Mouse (Mus musculus): ENCODE data around the gene Scd4. TPM values are rescaled to one million over a fixed set of nuclear protein-coding genes. Genes with fewer than 3 reads are reported as not detected.
"Not testable (repeated sequence)": the region's sequence is repeated elsewhere in the genome, so short reads cannot be mapped to it uniquely, and the experiment has no call there.

Scd4 gene
- polyA plus RNA-seq, 1 experiment, result 0.97 TPM

- no peak for DNase-seq
- no peak overlapping the region for H3K4me3 ChIP-seq (replicated peaks; ENCODE audit: extremely low read depth, low read depth, low read length)
- H3K4me1 ChIP-seq (ENCODE audit: control insufficient read depth, insufficient read depth, low read length), result peaks cover 4% of the 10 kb centered on the region
- WGBS, result 60% methylated on average over 7 of the region's 7 CpGs
- TF ChIP-seq POLR2A (IDR thresholded peaks at IDR 0.05; ENCODE audit: borderline replicate concordance, extremely low read depth, low read depth, low read length) (no peak), CTCF (IDR thresholded peaks at IDR 0.05; ENCODE audit: insufficient read depth, low read length) (no peak)
Observed at GRCm38 (mm10) chr19:44306171-44306570, 26.7 kb upstream of the Scd4 start.

- 71% methylated on average over 9 of the region's 9 CpGs for WGBS
- TF ChIP-seq CTCF (IDR thresholded peaks at IDR 0.05; ENCODE audit: insufficient read depth, low read length), result no peak
- TF ChIP-seq POLR2A (IDR thresholded peaks at IDR 0.05; ENCODE audit: borderline replicate concordance, extremely low read depth, low read depth, low read length), result no peak
- no peak for DNase-seq
- Histone ChIP-seq H3K4me1 (ENCODE audit: control insufficient read depth, insufficient read depth, low read length) (peaks cover 3% of the 10 kb centered on the region; the same call in 1 of the 2 replicates), H3K4me3 (replicated peaks; ENCODE audit: extremely low read depth, low read depth, low read length) (no peak overlapping the region)
Observed at GRCm38 (mm10) chr19:44307101-44307914, 25.6 kb upstream of the Scd4 start.

DNA sequence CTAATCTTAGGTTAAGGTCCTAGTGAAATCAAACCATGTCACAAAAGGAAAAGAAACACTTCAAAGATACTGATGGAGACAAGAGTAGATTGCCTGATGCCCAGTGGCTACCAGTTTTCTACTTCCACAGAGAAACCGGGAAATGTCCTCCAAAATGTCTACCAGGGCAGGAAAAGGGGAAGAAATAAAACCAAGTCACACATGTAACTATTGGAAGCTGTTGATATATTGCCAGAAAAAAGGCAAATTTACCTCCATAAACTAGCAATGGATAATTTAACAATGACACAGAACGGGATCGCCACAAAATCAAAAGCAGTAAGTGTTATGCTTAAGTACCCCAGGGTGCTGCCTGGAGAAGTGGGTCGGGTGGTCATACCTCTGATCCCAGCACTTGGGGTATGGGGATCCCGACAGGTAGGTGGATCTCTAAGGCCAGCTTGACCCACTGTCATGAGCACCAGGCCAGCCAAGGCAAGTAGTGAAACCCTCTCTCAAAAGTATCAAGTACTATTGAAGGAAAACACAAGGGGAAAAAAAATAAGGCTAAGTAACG is 24.9 kb upstream of the Scd4 start:
- TF ChIP-seq POLR2A (IDR thresholded peaks at IDR 0.05; ENCODE audit: borderline replicate concordance, extremely low read depth, low read depth, low read length) (no peak), CTCF (IDR thresholded peaks at IDR 0.05; ENCODE audit: insufficient read depth, low read length) (no peak)
- no peak overlapping the region for H3K4me3 ChIP-seq (replicated peaks; ENCODE audit: extremely low read depth, low read depth, low read length)
- DNase-seq, result no peak
- WGBS, result 73% methylated on average over 6 of the region's 6 CpGs
- no peaks in the 10 kb centered on the region; the same call in 1 of the 2 replicates for H3K4me1 ChIP-seq (ENCODE audit: control insufficient read depth, insufficient read depth, low read length)

DNA sequence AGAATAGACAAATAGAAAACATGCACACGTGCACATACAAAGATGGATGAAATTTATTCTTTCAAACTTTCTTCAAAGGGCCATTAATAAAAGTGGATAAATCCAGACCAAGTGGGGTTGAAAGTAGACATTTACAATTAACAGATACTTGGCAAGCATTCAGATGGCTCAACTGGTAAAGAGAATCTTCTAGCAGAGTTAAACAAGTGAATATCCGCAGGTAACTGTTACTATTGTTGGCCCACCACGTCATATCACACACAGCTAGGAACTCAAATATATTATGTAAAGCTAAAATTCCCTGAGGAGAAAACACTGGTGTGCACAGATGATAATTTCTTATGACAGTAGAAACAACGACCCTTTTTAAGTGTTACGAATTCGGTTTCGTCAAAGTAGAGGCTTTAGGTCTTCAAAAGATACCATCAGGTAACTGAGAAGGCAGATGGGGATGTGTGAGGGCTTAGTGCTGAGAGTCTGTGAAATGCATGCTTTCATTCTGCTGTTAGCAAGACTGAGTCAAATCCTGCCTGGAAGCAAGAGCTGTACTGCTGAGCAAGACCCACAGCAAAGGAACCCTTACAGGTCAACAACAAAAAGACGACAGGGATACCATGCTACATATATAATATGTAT is 24.2 kb upstream of the Scd4 start:
- H3K4me3 ChIP-seq (replicated peaks; ENCODE audit: extremely low read depth, low read depth, low read length), result no peak overlapping the region
- DNase-seq, result no peak
- WGBS, result 86% methylated on average over 8 of the region's 8 CpGs
- H3K4me1 ChIP-seq (ENCODE audit: control insufficient read depth, insufficient read depth, low read length), result no peaks in the 10 kb centered on the region; the same call in 1 of the 2 replicates
- TF ChIP-seq CTCF (IDR thresholded peaks at IDR 0.05; ENCODE audit: insufficient read depth, low read length) (no peak), POLR2A (IDR thresholded peaks at IDR 0.05; ENCODE audit: borderline replicate concordance, extremely low read depth, low read depth, low read length) (no peak)

- H3K4me1 ChIP-seq (ENCODE audit: control insufficient read depth, insufficient read depth, low read length), result peaks cover 2% of the 10 kb centered on the region
- no peak for DNase-seq
- 75% methylated on average over 12 of the region's 12 CpGs for WGBS
- no peak overlapping the region for H3K4me3 ChIP-seq (replicated peaks; ENCODE audit: extremely low read depth, low read depth, low read length)
- TF ChIP-seq POLR2A (IDR thresholded peaks at IDR 0.05; ENCODE audit: borderline replicate concordance, extremely low read depth, low read depth, low read length) (no peak), CTCF (IDR thresholded peaks at IDR 0.05; ENCODE audit: insufficient read depth, low read length) (no peak)
Observed at GRCm38 (mm10) chr19:44309351-44310154, 23.3 kb upstream of the Scd4 start.

- WGBS, result 78% methylated on average over 1 of the region's 1 CpGs
- not testable (repeated sequence) for DNase-seq; H3K4me3 ChIP-seq (replicated peaks; ENCODE audit: extremely low read depth, low read depth, low read length); H3K4me1 ChIP-seq (ENCODE audit: control insufficient read depth, insufficient read depth, low read length)
Observed at GRCm38 (mm10) chr19:44310155-44310575, 22.7 kb upstream of the Scd4 start.

DNA sequence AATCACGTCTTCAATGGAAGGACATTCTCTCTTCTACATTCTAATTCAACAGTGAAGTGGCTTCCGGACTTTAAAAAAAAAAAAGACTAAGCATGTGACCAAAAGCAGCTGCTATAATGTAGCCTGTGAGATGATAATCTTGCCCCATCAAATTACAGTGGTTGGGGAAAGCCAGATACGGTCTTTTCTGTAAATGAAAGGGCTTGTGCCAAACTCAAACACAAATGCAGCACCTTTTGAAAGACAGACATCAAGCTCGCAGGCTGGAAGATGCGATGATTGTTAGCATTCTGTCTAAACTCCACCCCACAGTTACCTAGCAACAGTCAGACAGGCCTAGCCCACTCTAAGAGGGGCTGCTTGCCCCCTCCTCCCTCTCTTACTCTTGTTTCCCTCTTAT is 22.1 kb upstream of the Scd4 start:
- no peak for TF ChIP-seq CTCF (IDR thresholded peaks at IDR 0.05; ENCODE audit: insufficient read depth, low read length)
- no peak for TF ChIP-seq POLR2A (IDR thresholded peaks at IDR 0.05; ENCODE audit: borderline replicate concordance, extremely low read depth, low read depth, low read length)

DNA sequence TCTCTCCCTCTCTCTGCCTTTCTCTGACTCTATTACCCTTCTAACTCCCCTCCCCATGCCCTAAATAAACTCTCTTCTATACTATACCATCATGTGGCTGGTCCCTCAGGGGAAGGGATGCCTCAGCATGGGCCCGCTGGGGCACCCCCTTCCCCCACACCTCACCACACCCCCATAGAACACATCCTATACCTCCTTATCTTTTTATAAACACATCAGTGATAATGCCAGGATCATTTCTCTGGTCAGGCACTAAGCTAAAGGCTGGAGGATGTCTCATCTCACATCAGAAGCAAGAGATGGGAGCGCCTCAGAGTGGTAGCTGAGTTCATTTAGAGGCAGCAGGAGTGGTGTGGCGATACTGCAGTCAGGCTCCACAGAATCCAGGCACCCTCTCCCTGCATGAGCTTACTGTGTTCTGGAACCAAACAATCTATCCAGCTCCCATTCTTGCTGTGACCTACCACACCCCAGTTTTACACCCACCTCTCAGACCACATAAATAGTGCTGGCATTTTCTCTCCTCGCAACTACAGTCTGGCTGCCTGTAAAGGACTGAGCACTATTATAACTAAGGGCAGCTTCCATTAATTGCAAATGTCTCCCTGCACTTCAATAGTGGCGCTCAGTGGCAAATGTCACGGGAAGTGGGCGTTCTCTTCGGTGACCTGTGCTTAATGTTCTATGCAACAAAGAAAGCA is 21.4 kb upstream of the Scd4 start:
- TF ChIP-seq CTCF (IDR thresholded peaks at IDR 0.05; ENCODE audit: insufficient read depth, low read length), result no peak
- TF ChIP-seq POLR2A (IDR thresholded peaks at IDR 0.05; ENCODE audit: borderline replicate concordance, extremely low read depth, low read depth, low read length), result no peak
- Histone ChIP-seq H3K4me1 (ENCODE audit: control insufficient read depth, insufficient read depth, low read length) (peaks cover 2% of the 10 kb centered on the region), H3K4me3 (replicated peaks; ENCODE audit: extremely low read depth, low read depth, low read length) (no peak overlapping the region)
- no peak for DNase-seq
- WGBS, result 66% methylated on average over 8 of the region's 8 CpGs

More for the DNA sequence above, 22.1 kb upstream of the Scd4 start:
- no peak for DNase-seq
- no peak overlapping the region for H3K4me3 ChIP-seq (replicated peaks; ENCODE audit: extremely low read depth, low read depth, low read length)
- peaks cover 2% of the 10 kb centered on the region for H3K4me1 ChIP-seq (ENCODE audit: control insufficient read depth, insufficient read depth, low read length)
- WGBS, result 50% methylated on average over 5 of the region's 5 CpGs

GRCm38 (mm10) chr19:44312007-44312360 is 20.9 kb upstream of the Scd4 start:
- no peak for DNase-seq
- no peak for TF ChIP-seq POLR2A (IDR thresholded peaks at IDR 0.05; ENCODE audit: borderline replicate concordance, extremely low read depth, low read depth, low read length)
- TF ChIP-seq CTCF (IDR thresholded peaks at IDR 0.05; ENCODE audit: insufficient read depth, low read length), result no peak

More at GRCm38 (mm10) chr19:44312007-44312360, 20.9 kb upstream of the Scd4 start:
- H3K4me1 ChIP-seq (ENCODE audit: control insufficient read depth, insufficient read depth, low read length), result peaks cover 2% of the 10 kb centered on the region
- WGBS, result 41% methylated on average over 4 of the region's 4 CpGs
- no peak overlapping the region for H3K4me3 ChIP-seq (replicated peaks; ENCODE audit: extremely low read depth, low read depth, low read length)
